Mouse (Mus musculus) adrenal gland (tissue): Measurements from ENCODE around the gene Btbd35f20.
"Not testable (repeated sequence)": the region's sequence is repeated elsewhere in the genome, so short reads cannot be mapped to it uniquely, and the experiment has no call there.

Experiments used
- intact Hi-C: fragments of 180-260 bp; cut with DNase I; formaldehyde crosslinking; loops from one replicate; pipeline ENCODE4 v1.15.1; 2025
- long read RNA-seq, 2 experiments: library from polyadenylated mRNA; unstranded; transcript quantifications; one replicate each; pipeline ENCODE4 v2.0.0; 2020; ENCODE audit warnings: borderline replicate concordance in 1 of 2; ENCODE audit not compliant: insufficient replicate concordance in 1 of 2

The Btbd35f20 gene
- long read RNA-seq, experiment 1: 0 reads
- long read RNA-seq, experiment 2: 0 reads

DNA sequence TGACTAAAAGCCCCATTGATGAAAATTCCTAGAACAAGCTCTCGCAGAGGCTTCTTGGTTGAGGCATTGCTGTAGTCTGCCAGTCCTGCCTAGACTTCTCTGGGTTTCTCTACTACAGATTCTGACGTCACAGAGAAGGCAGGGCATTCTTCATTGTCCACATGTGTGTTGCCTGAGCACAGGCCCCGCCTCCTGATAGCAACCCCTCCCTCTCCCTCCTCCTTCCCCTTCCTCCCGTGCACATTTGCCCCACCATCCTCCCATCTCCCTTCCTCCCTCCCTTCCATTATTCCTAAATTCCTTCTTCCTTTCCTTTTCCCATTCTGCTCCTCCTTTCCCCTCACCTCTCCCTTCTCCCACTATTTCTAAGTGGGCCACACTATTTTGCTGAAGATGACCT lies at the start of gene Btbd35f20:
Btbd35f20 (minus strand) TSS at position 101 of the 400 bp plus-strand sequence.
- intact Hi-C loops: not testable (repeated sequence)
